Mouse (Mus musculus): ENCODE data around the gene Plekha7.

The Plekha7 gene

GRCm38 (mm10) chr7:116181444-116181946, 126.7 kb downstream of the Plekha7 start:
- DNase-seq, result no peak

GRCm38 (mm10) chr7:116178916-116179315, 129.3 kb downstream of the Plekha7 start:
- DNase-seq, result no peak

GRCm38 (mm10) chr7:116172774-116173173, 135.4 kb downstream of the Plekha7 start:
- no peak for DNase-seq

GRCm38 (mm10) chr7:116169426-116169825, 138.8 kb downstream of the Plekha7 start:
- DNase-seq, result no peak

GRCm38 (mm10) chr7:116168224-116168623, 140.0 kb downstream of the Plekha7 start:
- DNase-seq, result no peak

- DNase-seq, result no peak
These were observed 143.9 kb downstream of the Plekha7 start for GRCm38 (mm10) chr7:116164232-116164631.

- DNase-seq, result peak; percentile 6
These were observed 146.6 kb downstream of the Plekha7 start for GRCm38 (mm10) chr7:116161544-116161943.

- no peak for DNase-seq
These were observed 151.4 kb downstream of the Plekha7 start for GRCm38 (mm10) chr7:116156894-116157143.

GRCm38 (mm10) chr7:116156072-116156893, 151.9 kb downstream of the Plekha7 start:
- DNase-seq, result no peak

GRCm38 (mm10) chr7:116153781-116154368, 154.3 kb downstream of the Plekha7 start:
- no peak for DNase-seq

GRCm38 (mm10) chr7:116149568-116149967, 158.6 kb downstream of the Plekha7 start:
- no peak for DNase-seq

- DNase-seq, result no peak
These were observed 161.1 kb downstream of the Plekha7 start for GRCm38 (mm10) chr7:116147114-116147513.

- no peak for DNase-seq
These were observed 163.1 kb downstream of the Plekha7 start for GRCm38 (mm10) chr7:116145030-116145429.

- no peak for DNase-seq
These were observed 170.5 kb downstream of the Plekha7 start for GRCm38 (mm10) chr7:116137671-116138070.

GRCm38 (mm10) chr7:116137149-116137548, 171.0 kb downstream of the Plekha7 start:
- no peak for DNase-seq

GRCm38 (mm10) chr7:116134413-116135292, 173.5 kb downstream of the Plekha7 start:
- no peak for DNase-seq

GRCm38 (mm10) chr7:116132078-116132477, 176.1 kb downstream of the Plekha7 start:
- DNase-seq, result peak; percentile 64

- DNase-seq, result no peak
These were observed 176.8 kb downstream of the Plekha7 start for GRCm38 (mm10) chr7:116131390-116131789.

- no peak for DNase-seq
These were observed 178.8 kb downstream of the Plekha7 start for GRCm38 (mm10) chr7:116129374-116129773.

GRCm38 (mm10) chr7:116128286-116128685, 179.9 kb downstream of the Plekha7 start:
- DNase-seq, result no peak

- DNase-seq, result no peak
These were observed 181.1 kb downstream of the Plekha7 start for GRCm38 (mm10) chr7:116127052-116127451.

- DNase-seq, result no peak
These were observed 182.5 kb downstream of the Plekha7 start for GRCm38 (mm10) chr7:116125671-116126070.

GRCm38 (mm10) chr7:116124057-116124456, 184.1 kb downstream of the Plekha7 start:
- DNase-seq, result no peak

All from cerebellum, adult 11 months (tissue).